Mouse (Mus musculus) spleen, postnatal 14 days (tissue): ENCODE results near the gene H6pd.
"Not testable (repeated sequence)": the region's sequence is repeated elsewhere in the genome, so short reads cannot be mapped to it uniquely, and the experiment has no call there.

Experiments used
- DNase-seq, 2 experiments: peaks; one replicate each; pipeline ENCODE4 v3.0.0; 2021 to 2022; ENCODE audit warnings: low spot score in 2 of 2

The H6pd gene

DNA sequence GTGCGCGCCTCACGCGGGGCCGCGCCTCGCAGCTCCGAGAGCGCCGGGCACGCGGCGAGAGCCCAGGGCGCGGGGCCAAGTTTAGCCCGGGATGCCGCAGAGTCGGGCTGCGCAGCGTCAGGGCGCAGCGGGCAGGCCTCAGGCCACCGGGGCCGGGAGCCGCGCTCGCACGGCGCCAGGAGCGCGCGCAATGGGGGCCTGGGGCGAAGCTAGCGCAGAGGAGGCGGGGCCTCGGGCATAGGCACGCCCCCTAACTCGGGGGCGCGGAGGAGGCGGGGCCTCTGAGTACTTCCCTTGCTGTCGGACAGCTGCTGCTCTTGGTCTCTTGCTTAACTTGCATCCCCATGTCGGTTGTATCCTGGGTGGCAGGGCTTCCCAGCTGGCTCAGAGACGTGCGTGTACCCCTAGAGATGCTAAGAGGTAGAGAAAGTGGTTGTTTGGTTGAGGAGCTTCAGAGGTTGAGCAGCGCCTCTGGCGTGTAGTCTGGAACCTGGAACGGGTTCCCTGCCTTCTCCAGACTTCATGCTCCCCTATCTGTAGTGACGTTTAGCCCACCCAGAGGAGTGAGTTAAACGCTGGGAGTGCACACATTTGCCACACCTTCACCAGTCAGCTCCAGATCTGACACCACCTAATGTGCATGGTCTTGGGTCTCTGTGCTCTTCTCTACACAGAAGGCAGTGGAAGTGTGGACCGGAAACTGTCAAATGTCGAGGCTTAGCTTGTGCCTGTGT is at the start of gene H6pd:
TSS of gene H6pd (minus strand) at position 171 of the 734 bp plus-strand sequence.
- DNase-seq = peak; percentile 80 to 85

DNA sequence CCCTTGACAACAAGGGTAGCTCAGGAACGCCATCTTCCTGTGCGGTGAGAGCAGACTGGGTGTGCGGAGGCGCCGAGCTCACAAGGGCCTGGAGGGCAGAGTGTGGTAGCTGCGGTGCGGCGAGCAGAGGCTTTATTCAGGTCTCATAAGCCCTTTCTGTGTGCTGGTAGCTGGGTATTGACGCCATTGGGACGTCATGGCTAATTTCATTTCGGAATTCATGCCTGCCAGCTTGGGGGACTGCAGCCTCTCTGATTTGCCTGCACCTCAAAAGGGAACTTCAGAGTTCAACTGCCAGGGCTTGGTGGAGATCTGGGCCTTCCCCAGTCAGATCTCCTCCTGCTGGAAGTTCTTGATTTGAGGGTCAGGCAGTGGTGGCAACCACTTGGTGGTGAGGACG is 48.9 kb upstream of the H6pd start:
- DNase-seq = no peak

DNA sequence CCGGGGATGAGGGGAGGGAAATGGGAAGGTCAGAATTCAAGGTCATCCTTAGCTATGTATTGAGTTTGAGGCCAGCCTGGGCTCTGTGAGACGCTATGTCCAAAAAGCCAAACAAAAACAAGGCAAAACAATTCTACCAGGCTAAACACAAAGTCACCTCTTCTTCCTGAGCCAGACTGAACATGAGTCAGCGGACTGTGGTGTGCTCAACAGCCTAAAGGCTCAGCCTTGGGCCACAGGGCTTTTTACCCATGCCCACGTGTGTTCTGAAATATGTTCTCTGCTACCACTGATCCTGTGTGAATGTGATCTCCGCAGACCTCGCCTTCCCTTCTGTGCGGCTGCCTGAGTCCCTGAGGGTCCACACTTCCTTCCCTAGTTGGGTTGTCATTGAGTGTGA is 47.3 kb upstream of the H6pd start:
- no peak for DNase-seq

- DNase-seq = no peak
Measured at GRCm38 (mm10) chr4:150052380-150052779, 43.6 kb upstream of the H6pd start.

- DNase-seq = no peak
Measured at GRCm38 (mm10) chr4:150051514-150051913, 42.7 kb upstream of the H6pd start.

- no peak for DNase-seq
Measured at GRCm38 (mm10) chr4:150049564-150050226, 40.9 kb upstream of the H6pd start.

DNA sequence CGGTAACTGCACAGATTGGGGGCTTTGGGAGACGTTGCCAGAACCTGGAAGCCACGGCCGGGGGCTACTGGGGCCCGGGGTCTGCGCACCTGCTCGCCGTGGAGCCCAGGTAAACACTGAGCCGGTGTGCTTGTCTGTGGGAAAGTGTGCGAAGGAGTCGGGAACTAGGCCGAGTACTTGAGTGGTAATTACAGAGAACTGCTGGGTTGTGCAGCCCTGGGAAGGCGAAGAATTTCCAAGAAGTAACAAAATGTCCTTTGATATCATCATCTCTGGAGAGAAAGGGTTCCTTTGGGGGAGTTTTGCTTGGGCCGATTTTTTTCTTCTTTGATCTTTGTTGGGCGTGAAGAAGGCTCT is 40.3 kb upstream of the H6pd start:
- no peak for DNase-seq

- no peak for DNase-seq
Measured at GRCm38 (mm10) chr4:150048478-150049156, 39.8 kb upstream of the H6pd start.

DNA sequence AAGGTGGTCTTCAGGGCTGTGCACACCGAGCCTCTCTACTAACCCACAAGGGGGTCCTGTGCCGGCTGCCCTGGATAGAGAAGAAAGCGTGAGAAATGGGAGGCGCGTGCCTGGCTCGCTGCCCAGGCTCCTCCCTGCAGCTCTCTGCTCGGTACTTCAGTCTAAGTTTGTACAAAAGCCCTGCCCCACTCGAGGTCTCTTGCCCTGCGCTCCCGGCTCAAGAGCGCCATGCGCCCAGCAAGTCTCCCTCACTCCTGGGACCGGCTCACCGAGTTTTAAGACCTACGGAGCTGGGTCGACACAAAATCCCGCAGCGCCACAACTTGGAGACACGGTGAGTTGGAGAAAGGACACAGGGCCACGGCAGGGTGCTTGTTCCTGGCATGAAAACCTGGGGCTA is 39.2 kb upstream of the H6pd start:
- no peak for DNase-seq

- DNase-seq = no peak
Measured at GRCm38 (mm10) chr4:150043591-150043990, 34.8 kb upstream of the H6pd start.

- no peak for DNase-seq
Measured at GRCm38 (mm10) chr4:150041346-150042110, 32.7 kb upstream of the H6pd start.

- not testable (repeated sequence) for DNase-seq
Measured at GRCm38 (mm10) chr4:150040856-150041255, 32.0 kb upstream of the H6pd start.

DNA sequence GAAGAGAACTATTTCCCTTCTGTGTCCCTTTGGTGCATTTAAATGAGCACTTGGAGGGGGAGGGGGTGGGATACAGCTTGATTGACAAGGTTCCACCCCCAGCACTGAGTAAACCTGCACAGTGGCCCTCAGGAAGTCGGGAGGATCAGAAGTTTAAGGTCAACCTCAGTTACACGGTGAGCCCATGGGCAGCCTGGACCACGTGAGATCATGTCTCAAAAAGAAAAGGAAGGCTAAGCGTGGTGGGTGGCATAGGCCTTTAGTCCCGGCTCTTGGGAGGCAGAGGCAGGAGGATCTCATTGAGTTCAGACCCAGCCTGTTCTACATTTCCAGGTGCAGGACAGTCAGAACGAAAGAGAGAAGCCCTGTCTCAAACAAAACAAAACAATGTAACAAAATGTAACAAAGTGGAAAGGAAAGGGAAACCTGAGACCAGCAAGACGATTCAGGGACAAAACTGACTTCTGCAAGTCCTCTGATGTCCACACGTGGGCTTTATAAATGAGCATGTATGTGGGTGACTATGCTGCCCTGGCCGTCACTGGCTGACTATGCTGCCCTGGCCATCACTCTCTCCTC is 31.3 kb upstream of the H6pd start:
- DNase-seq = no peak

- DNase-seq = no peak
Measured at GRCm38 (mm10) chr4:150038533-150038932, 29.7 kb upstream of the H6pd start.

- no peak for DNase-seq
Measured at GRCm38 (mm10) chr4:150036094-150036493, 27.3 kb upstream of the H6pd start.

DNA sequence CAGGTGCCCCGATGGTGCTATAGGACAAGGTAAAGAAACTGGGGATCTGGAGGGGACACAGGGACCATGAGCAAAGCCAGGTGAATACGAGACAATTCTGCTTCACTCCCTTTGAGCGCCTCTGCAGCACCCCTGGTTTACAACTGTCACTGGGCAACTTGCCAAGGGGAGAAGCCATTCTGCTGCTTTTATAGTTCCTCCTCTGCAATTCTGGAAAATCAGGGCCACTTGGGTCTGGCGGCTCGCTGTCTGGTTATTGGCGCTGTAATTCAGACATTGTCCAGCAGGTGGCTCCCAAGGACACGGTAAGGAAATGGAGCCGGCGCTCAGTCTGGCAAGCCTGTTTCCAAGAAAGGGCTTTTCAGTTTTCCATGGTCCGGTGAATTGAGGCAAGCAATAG is 26.5 kb upstream of the H6pd start:
- DNase-seq = peak; percentile 57 to 75

DNA sequence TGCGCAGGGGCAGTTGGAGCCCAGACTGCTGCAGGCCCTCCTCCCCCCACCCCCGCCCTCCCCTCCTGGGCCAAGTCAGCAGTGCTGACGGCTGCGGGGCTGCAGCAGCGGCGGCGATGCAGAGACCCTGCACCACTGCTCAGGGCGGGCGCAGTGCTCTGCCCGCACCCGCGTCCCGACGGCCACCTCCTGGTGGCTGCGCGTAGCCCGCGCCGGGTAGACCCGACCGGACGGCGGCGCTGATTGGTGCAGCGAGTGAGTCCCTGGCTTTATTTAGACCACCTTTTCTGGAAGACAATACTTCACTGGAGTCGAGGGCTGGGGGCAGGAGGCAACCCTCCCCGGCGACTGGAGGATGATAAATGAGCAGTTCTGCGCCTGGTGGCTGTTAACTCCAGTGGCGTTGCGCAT is 24.4 kb upstream of the H6pd start:
- no peak for DNase-seq

DNA sequence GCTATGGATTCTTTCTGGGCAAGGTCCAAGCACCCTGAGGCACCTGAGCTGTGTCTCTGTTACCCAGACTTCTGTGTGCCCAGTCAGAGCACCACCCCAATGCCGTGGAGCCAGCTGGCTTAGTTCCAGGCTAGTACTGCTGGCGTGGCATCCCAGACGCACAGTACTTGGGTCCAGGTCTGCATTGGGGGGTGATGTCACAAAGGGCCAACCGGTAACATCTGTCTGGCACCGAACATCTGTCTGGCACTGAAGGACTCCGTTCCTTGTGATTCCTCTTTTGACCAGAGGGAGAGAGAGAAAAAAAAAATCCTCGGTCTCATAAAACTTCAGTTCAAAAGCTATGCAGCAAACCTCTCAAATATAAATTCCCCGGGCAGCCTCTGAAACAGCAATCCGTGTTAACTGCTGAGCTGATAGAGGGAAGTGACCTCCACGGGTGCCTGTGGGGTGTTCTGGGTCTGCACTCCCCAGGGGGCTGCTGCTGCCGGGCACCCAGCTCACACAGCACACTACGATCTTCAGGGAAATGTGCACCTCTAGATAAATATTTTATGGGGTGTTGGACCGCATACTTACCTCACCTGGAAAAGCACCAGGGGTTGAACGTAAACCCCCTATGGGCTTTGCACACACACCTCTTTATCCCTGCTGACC is 22.5 kb upstream of the H6pd start:
- DNase-seq = no peak

DNA sequence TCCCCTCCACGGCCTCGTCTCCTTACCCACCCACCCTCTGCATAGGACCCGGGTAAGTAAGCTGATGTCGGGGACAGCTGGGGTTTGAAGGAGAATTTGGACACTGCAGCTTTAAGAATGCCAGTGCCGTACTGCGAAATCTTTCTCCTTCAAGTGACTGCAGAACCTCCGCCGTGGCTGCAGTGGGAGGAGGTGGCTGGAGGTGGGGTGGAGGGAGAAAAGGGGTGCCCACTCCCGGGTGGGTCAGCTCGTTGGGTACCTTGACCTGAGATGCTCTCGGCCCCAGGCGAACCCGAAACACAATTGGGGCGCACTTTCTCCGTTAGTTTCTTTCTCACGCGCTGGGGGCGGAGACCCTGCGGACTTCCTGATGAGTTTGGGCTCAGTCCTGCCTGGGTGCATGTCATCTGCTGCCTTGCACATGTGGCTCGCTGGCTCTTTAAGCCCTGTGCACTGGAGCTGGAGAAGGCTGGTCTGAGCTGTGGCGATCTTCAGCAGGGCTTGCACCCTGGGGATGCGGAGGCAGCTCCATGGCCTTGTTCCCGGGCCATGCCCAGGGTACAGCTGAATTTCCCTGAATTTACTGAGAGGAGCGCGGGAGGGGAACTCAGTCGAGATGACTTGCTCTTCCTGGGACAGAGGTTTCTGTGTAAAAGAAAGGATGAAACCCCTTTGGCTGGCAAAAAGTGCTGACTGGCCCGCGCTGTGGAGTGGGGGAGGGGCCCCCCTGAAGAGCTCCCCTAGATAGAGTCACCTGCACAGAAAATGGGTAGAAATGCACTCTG is 21.8 kb upstream of the H6pd start:
- DNase-seq = no peak

- DNase-seq = no peak
Measured at GRCm38 (mm10) chr4:150029885-150030284, 21.1 kb upstream of the H6pd start.

- DNase-seq = no peak
Measured at GRCm38 (mm10) chr4:150023518-150023917, 14.7 kb upstream of the H6pd start.
